Mouse (Mus musculus): Measurements from ENCODE around the gene Tspan5. TPM values are rescaled to one million over a fixed set of nuclear protein-coding genes. Genes with fewer than 3 reads are reported as not detected.
A peak's percentile ranks its signal among the peaks of the same experiment; 100 is the strongest.

Gene Tspan5
- polyA plus RNA-seq, 1 experiment from 2014 or later, result 20.9 TPM

DNA sequence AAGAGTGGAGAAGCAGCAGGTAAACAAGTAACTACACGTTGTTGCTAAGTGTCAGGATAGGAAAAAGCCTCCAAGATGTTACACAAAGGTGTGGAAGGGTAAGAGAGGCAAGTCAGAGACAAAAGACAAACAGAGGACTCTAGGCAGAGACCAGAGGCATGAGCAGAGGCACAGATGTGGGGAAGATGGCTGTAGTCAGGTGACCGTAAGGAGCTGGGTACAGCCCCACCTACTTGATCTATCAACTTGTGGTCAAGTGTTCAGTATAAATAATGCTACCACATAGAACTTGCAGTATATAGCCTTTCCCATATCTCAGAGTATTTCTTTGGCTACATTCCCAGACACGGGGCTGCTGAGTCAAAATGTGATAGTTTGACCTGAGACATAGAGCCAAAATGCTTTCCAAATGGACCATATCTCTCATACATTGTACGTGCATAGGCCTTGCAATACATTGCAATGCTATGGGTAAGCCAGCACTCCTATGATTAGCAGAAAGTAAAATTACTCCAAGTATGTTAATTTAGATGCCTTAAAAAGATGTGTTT is 2.8 kb upstream of the Tspan5 start:
- H3K27me3 ChIP-seq (replicated peaks; ENCODE audit: control insufficient read depth, insufficient read depth, low read length), result no peaks in the 10 kb centered on the region; the same call in 1 of the 2 replicates
- H3K4me1 ChIP-seq (replicated peaks; ENCODE audit: control insufficient read depth, insufficient read depth, low read length), result peaks cover 7% of the 10 kb centered on the region
- H3K9ac ChIP-seq (ENCODE audit: low read length), result no peak overlapping the region
- H3K27ac ChIP-seq (ENCODE audit: low read depth), result no peak overlapping the region
- no peaks in the 10 kb centered on the region for H3K9me3 ChIP-seq (ENCODE audit: control insufficient read depth, low read length)
- no peak overlapping the region for H3K4me3 ChIP-seq (ENCODE audit: low read depth, low read length)
- no peak for DNase-seq (ENCODE audit: low spot score)
- no peak overlapping the region for H3K4me2 ChIP-seq (ENCODE audit: low read length)
- no peak for ATAC-seq (replicated peaks; ENCODE audit: low FRiP score, low TSS enrichment, low read depth)
- WGBS, result 70% methylated on average over 4 of the region's 4 CpGs
- H3K36me3 ChIP-seq (ENCODE audit: control insufficient read depth, insufficient read depth, low read length), result no peaks in the 10 kb centered on the region

DNA sequence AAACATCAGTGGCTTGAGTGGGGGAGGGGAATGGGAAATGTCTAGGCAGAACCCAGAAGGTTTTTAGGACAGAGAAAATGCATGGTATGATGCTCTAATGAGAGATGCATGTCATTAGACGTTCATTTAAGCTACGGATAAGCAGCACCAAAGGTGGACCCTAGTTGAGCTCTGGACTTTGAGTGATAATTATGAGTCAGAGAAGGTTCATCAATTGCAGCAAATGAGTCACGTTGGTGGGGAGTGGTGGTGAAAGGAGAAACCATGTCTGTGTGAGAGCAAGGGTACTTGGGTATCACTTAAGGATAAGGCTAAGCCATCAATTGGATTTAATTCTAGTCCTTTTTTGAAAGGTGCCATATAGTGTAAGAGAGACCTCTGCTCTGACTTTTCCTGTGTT is 1.7 kb upstream of the Tspan5 start:
- H3K9me3 ChIP-seq (ENCODE audit: control insufficient read depth, low read length), result no peaks in the 10 kb centered on the region
- WGBS, result 88% methylated on average over 3 of the region's 3 CpGs
- DNase-seq (ENCODE audit: low spot score) (no peak), ATAC-seq (replicated peaks; ENCODE audit: low FRiP score, low TSS enrichment, low read depth) (no peak)
- H3K27me3 ChIP-seq (replicated peaks; ENCODE audit: control insufficient read depth, insufficient read depth, low read length), result no peaks in the 10 kb centered on the region; the same call in 1 of the 2 replicates
- no peak overlapping the region for H3K27ac ChIP-seq (ENCODE audit: low read depth)
- H3K4me1 ChIP-seq (replicated peaks; ENCODE audit: control insufficient read depth, insufficient read depth, low read length), result peaks cover 7% of the 10 kb centered on the region
- H3K36me3 ChIP-seq (ENCODE audit: control insufficient read depth, insufficient read depth, low read length), result no peaks in the 10 kb centered on the region
- no peak overlapping the region for H3K4me2 ChIP-seq (ENCODE audit: low read length)
- H3K9ac ChIP-seq (ENCODE audit: low read length), result no peak overlapping the region
- no peak overlapping the region for H3K4me3 ChIP-seq (ENCODE audit: low read depth, low read length)

DNA sequence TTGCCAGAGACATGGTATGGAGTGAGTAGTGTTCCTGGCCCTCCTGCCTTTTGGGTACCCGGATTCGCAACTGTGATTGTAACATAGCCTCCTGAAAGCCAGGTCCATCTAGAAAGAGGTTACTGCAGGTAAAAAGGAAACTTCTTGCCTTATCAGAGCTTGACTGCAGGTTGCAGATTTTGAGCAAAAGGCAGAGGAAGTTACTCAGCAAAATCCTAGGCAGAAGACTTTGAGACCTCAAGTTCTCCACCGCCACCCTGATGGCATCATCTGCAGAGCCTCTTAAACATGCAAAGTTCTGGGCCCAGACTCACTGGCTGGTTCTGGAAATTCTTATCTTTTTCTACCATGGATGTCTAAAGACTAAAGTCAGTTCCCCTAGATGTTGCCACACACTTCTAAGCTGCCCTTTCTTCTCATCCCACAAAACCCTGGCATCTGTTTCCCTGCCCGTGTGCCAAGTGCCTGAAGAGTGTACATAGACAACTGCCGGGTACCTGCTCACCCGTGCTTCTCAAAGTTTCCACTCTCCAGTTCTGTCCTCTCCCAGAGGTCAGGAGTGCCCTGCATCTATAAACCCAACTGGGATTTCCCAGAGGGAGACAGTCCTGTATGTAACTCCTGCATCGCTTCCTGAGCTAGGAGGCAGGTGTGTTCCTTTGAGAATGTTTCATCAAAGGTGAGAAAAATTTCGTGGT is 1.0 kb upstream of the Tspan5 start:
- Histone ChIP-seq H3K36me3 (ENCODE audit: control insufficient read depth, insufficient read depth, low read length) (no peaks in the 10 kb centered on the region), H3K9me3 (ENCODE audit: control insufficient read depth, low read length) (no peaks in the 10 kb centered on the region), H3K4me1 (replicated peaks; ENCODE audit: control insufficient read depth, insufficient read depth, low read length) (peaks cover 7% of the 10 kb centered on the region), H3K27me3 (replicated peaks; ENCODE audit: control insufficient read depth, insufficient read depth, low read length) (no peaks in the 10 kb centered on the region; the same call in 1 of the 2 replicates), H3K4me2 (ENCODE audit: low read length) (peak overlapping the region; percentile 70), H3K9ac (ENCODE audit: low read length) (no peak overlapping the region), H3K27ac (ENCODE audit: low read depth) (no peak overlapping the region), H3K4me3 (ENCODE audit: low read depth, low read length) (0 out of 2 replicates have a peak overlapping the region, but pooled peaks have one; percentile 71)
- WGBS, result 67% methylated on average over 8 of the region's 8 CpGs
- no peak for ATAC-seq (replicated peaks; ENCODE audit: low FRiP score, low TSS enrichment, low read depth)
- no peak for DNase-seq (ENCODE audit: low spot score)

DNA sequence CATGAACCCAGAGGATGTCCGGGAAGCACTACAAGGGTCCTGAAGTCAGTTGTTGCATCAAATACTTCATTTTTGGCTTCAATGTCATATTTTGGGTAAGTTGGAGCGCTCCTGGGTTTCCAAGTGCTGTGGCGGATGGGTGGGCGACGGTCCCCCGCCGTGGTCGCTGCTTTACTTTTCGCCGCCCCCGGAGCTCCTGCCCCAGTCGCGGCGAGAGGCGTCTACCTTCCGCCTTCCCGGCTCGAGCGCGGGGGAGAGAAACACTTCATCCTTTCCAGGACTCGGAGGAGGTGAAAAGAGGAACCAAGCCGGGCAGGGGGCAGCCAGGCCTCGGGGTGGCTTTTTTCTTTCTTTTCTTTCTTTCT is 553 bp downstream of the Tspan5 start:
- Histone ChIP-seq H3K27ac (ENCODE audit: low read depth) (peak overlapping the region; percentile 69), H3K4me3 (ENCODE audit: low read depth, low read length) (peak overlapping the region; percentile 71), H3K9me3 (ENCODE audit: control insufficient read depth, low read length) (no peaks in the 10 kb centered on the region), H3K4me1 (replicated peaks; ENCODE audit: control insufficient read depth, insufficient read depth, low read length) (peaks cover 7% of the 10 kb centered on the region), H3K36me3 (ENCODE audit: control insufficient read depth, insufficient read depth, low read length) (no peaks in the 10 kb centered on the region), H3K4me2 (ENCODE audit: low read length) (peak overlapping the region; percentile 70), H3K27me3 (replicated peaks; ENCODE audit: control insufficient read depth, insufficient read depth, low read length) (no peaks in the 10 kb centered on the region; the same call in 1 of the 2 replicates), H3K9ac (ENCODE audit: low read length) (peak overlapping the region; percentile 79)
- ATAC-seq (replicated peaks; ENCODE audit: low FRiP score, low TSS enrichment, low read depth), result no peak
- under 1% methylated on average over 23 of the region's 23 CpGs for WGBS
- DNase-seq (ENCODE audit: low spot score), result peak; percentile 81

DNA sequence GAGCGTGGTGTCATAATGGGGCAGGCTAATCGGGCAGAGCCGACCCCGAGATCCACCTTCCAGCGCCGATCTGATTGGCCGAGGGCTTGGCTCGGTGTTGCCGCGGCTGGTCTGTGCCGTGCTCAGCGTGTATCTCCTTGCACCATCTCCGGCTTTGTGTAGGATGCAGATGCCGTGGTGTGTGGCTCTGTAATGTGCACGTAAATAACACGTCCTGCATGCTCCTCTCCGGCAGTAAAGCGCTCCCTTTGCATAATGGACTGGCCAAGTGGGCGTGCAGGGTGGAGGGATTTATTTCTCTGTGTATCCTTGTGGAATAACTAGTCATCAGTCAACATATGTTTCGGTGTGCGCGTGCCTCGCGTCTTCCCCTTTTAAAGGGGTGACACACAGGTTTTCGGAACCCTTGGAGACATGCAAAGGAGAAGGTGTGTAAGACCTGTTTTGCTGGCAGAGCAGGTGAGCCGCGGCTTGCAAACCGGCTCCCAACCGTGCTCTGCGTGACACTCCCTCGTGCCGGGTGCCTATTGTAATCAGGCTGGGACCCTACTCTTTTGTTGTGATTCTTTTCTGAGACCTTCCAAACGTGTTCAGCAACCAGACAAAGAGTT is 1.2 kb downstream of the Tspan5 start:
- DNase-seq (ENCODE audit: low spot score), result peak; percentile 83
- Histone ChIP-seq H3K36me3 (ENCODE audit: control insufficient read depth, insufficient read depth, low read length) (no peaks in the 10 kb centered on the region), H3K4me3 (ENCODE audit: low read depth, low read length) (peak overlapping the region; percentile 71), H3K9ac (ENCODE audit: low read length) (peak overlapping the region; percentile 79), H3K9me3 (ENCODE audit: control insufficient read depth, low read length) (no peaks in the 10 kb centered on the region), H3K27ac (ENCODE audit: low read depth) (no peak overlapping the region; the same call in 1 of the 2 replicates), H3K4me2 (ENCODE audit: low read length) (peak overlapping the region; percentile 70), H3K4me1 (replicated peaks; ENCODE audit: control insufficient read depth, insufficient read depth, low read length) (peaks cover 7% of the 10 kb centered on the region), H3K27me3 (replicated peaks; ENCODE audit: control insufficient read depth, insufficient read depth, low read length) (no peaks in the 10 kb centered on the region; the same call in 1 of the 2 replicates)
- ATAC-seq (replicated peaks; ENCODE audit: low FRiP score, low TSS enrichment, low read depth), result peak; percentile 84
- under 1% methylated on average over 33 of the region's 33 CpGs for WGBS

DNA sequence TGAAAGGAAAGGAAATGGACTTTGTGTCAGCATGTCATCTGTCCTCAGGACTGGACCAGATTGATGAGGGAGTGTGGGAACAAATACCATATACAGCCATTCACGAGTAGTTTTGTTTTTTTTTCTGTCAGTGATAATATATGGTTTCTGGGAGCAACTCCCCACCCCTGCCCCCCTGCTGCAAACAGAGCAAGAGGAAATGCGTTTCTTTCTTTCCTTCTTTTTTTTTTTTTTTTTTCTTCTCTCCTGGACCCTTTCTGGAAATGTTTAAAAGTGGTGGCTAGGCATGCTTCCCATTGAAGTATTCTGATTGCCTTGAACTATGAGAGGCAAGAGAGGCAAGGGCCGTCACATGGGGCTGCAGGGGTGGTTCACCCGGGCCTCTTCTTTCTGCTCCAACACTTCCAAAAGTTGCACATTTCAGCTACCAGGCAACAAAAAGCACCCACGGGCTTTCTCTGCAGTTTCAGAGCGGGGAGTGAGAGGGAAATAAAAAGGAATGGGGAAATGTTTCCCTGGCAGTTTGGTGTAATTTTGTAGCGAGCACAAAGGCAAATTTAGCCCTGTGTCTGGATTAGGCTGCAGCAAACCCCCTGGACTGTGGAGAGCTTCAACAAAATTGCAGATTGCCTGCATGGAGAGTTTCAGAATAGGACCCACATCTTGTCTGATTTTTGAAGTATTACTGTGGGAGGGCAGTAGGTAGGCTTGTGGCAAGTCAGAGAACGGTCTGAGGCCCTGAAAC is 2.2 kb downstream of the Tspan5 start:
- 47% methylated on average over 8 of the region's 8 CpGs for WGBS
- Histone ChIP-seq H3K4me2 (ENCODE audit: low read length) (peak overlapping the region; percentile 70), H3K27me3 (replicated peaks; ENCODE audit: control insufficient read depth, insufficient read depth, low read length) (no peaks in the 10 kb centered on the region; the same call in 1 of the 2 replicates), H3K9me3 (ENCODE audit: control insufficient read depth, low read length) (no peaks in the 10 kb centered on the region), H3K27ac (ENCODE audit: low read depth) (no peak overlapping the region), H3K4me1 (replicated peaks; ENCODE audit: control insufficient read depth, insufficient read depth, low read length) (peaks cover 7% of the 10 kb centered on the region), H3K4me3 (ENCODE audit: low read depth, low read length) (peak overlapping the region; percentile 71), H3K36me3 (ENCODE audit: control insufficient read depth, insufficient read depth, low read length) (no peaks in the 10 kb centered on the region), H3K9ac (ENCODE audit: low read length) (no peak overlapping the region)
- no peak for DNase-seq (ENCODE audit: low spot score)
- no peak for ATAC-seq (replicated peaks; ENCODE audit: low FRiP score, low TSS enrichment, low read depth)

DNA sequence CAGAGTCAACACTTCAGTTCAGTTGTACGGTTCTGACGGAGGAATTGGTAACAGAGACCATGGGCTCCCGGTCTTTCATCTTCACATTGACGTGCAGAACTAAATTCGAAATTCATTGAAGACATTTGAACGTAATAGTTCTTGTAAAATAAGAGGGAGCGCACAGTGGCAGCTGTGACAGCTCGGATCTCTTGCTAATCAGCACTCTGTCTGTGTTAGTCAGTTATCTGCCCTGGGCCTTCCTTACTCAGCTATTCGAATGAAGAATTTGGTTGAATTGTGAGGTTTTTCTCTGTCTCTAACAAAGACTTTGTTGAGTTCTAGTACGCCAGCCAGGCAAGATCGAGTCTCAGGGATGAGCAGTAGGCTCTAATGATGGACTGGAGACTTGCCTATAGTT is 3.1 kb downstream of the Tspan5 start:
- WGBS, result 88% methylated on average over 11 of the region's 11 CpGs
- no peak overlapping the region for H3K9ac ChIP-seq (ENCODE audit: low read length)
- H3K36me3 ChIP-seq (ENCODE audit: control insufficient read depth, insufficient read depth, low read length), result no peaks in the 10 kb centered on the region
- no peak overlapping the region for H3K27ac ChIP-seq (ENCODE audit: low read depth)
- no peak for ATAC-seq (replicated peaks; ENCODE audit: low FRiP score, low TSS enrichment, low read depth)
- no peaks in the 10 kb centered on the region for H3K9me3 ChIP-seq (ENCODE audit: control insufficient read depth, low read length)
- no peaks in the 10 kb centered on the region; the same call in 1 of the 2 replicates for H3K27me3 ChIP-seq (replicated peaks; ENCODE audit: control insufficient read depth, insufficient read depth, low read length)
- peaks cover 7% of the 10 kb centered on the region for H3K4me1 ChIP-seq (replicated peaks; ENCODE audit: control insufficient read depth, insufficient read depth, low read length)
- DNase-seq (ENCODE audit: low spot score), result no peak
- no peak overlapping the region for H3K4me3 ChIP-seq (ENCODE audit: low read depth, low read length)
- no peak overlapping the region for H3K4me2 ChIP-seq (ENCODE audit: low read length)

DNA sequence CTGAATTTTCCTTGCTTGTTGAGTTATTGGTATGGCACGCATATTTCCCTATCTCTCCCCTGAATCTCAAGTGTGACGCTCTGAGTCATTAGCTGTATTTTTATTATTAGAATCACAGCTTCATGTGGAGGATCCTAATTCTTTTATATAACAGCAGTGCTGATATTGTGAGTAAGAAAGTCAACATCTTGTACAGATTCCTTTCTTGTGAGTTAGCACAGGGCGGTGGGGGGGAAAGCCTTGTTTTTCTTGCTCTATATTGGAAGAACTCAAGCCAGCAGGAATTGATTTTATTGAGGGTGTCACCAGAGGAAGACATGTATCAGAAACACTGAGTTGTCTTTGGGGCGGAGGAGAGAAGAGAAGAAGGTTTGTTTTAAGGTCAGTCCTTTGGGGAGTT is 3.6 kb downstream of the Tspan5 start:
- ATAC-seq (replicated peaks; ENCODE audit: low FRiP score, low TSS enrichment, low read depth) (no peak), DNase-seq (ENCODE audit: low spot score) (no peak)
- H3K36me3 ChIP-seq (ENCODE audit: control insufficient read depth, insufficient read depth, low read length), result no peaks in the 10 kb centered on the region
- H3K4me2 ChIP-seq (ENCODE audit: low read length), result no peak overlapping the region
- no peak overlapping the region for H3K9ac ChIP-seq (ENCODE audit: low read length)
- H3K4me3 ChIP-seq (ENCODE audit: low read depth, low read length), result no peak overlapping the region
- H3K27ac ChIP-seq (ENCODE audit: low read depth), result no peak overlapping the region
- peaks cover 7% of the 10 kb centered on the region for H3K4me1 ChIP-seq (replicated peaks; ENCODE audit: control insufficient read depth, insufficient read depth, low read length)
- no peaks in the 10 kb centered on the region for H3K9me3 ChIP-seq (ENCODE audit: control insufficient read depth, low read length)
- 84% methylated on average over 4 of the region's 4 CpGs for WGBS
- no peaks in the 10 kb centered on the region; the same call in 1 of the 2 replicates for H3K27me3 ChIP-seq (replicated peaks; ENCODE audit: control insufficient read depth, insufficient read depth, low read length)
